Mouse (Mus musculus) erythroblast, embryonic 14.5 days (primary cell): ENCODE measurements around the gene BC035044. TPM values are rescaled to one million over a fixed set of nuclear protein-coding genes. Genes with fewer than 3 reads are reported as not detected.
"Not testable (repeated sequence)": the region's sequence is repeated elsewhere in the genome, so short reads cannot be mapped to it uniquely, and the experiment has no call there.

Experiments used
- H3K27me3 ChIP-seq: 2 replicates; pipeline ENCODE4 v1.6.1; 2012; ENCODE audit warnings: inconsistent platforms; ENCODE audit not compliant: control insufficient read depth
- H3K36me3 ChIP-seq: 2 replicates; pipeline ENCODE4 v1.6.1; 2012; ENCODE audit warnings: mild to moderate bottlenecking, inconsistent platforms; ENCODE audit not compliant: control insufficient read depth
- H3K4me1 ChIP-seq: 2 replicates; pipeline ENCODE4 v1.6.1; 2012; ENCODE audit warnings: inconsistent platforms; ENCODE audit not compliant: control insufficient read depth
- H3K4me3 ChIP-seq: replicated peaks from 2 replicates; pipeline ENCODE3; 2012; ENCODE audit warnings: moderate library complexity, mild to moderate bottlenecking, inconsistent platforms
- H3K9me3 ChIP-seq: 2 replicates; pipeline ENCODE4 v1.6.1; 2012; ENCODE audit warnings: low read length, inconsistent platforms, mixed read lengths; ENCODE audit not compliant: control insufficient read depth
- GATA1 ChIP-seq: IDR thresholded peaks from 2 replicates; pipeline ENCODE4 v1.6.1; 2012; ENCODE audit warnings: low read length, inconsistent platforms, mixed read lengths
- TAL1 ChIP-seq: IDR thresholded peaks from 3 replicates; pipeline ENCODE4 v1.6.1; 2012; ENCODE audit warnings: low read length, inconsistent platforms, mixed read lengths
- polyA plus RNA-seq: library from polyadenylated mRNA; stranded (reverse); fragments of >175 nt; gene quantifications from 2 replicates; pipeline ENCODE4 v1.2.3, GENCODE M21; 2012

BC035044 gene
- not detected in 2 replicates for polyA plus RNA-seq

DNA sequence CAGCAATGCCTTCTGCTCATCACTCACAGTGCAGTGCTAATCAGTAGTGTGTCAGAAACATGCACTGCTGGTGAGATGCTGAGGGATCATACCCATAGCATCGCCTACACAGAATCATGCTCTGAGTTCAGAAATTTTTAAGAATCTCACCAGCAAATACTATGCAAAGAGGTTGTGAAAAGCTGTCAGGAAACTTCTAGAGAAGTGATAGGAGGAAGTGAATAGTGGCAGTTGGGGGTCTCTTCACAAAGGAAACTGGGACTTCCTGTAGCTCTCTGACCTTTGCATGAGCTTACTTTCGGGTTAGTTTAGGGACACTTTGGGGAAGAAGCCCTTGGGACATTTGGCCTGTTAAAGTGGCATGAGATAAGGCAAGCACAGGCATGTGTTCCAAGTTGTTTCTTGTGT is at the start of gene BC035044:
TSS of gene BC035044 (minus strand) at position 179 of the 408 bp plus-strand sequence.
- TF ChIP-seq GATA1 (no peak), TAL1 (no peak)
- Histone ChIP-seq H3K4me1 (no peaks in the 10 kb centered on the region), H3K36me3 (no peaks in the 10 kb centered on the region), H3K27me3 (no peaks in the 10 kb centered on the region), H3K4me3 (no peak within 1 kb of the TSS), H3K9me3 (no peaks in the 10 kb centered on the region)

DNA sequence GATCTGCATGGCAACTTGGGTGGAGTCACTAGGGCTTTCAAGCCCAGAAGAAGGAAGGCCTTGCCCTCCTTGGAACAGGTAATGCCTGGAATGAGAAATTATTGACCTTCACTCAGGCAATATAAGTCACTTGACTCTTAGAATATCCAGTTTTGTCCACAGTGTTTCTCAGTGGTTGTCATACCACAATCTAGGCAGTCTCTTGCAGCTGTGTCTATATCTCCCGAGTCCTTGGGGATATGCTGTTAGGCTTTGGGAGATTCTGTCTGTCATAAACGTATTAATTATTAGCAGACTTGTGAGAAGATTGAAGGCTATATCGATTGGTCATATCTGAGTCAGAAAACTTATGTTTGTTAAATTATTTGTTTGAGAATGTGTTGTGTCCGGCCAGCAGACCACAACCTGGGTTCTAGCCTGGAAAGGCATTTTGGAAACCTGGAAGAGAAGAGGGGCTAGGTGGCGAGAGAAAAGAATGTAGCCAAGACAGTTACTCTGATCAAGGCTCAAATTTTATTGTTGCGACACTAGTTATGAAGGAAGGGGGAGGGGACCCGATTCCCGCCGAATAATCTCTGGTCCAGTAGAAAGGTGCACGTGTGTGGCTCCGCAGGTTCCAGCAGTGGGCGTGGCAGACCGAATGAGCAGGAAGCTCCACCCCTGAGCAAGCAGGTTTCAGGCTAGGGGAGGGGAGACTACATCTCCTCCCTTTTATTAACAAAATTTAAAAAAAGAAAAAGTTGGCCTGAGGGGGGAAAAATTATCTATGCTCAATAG is 45.2 kb upstream of the BC035044 start:
- H3K27me3 ChIP-seq, H3K4me3 ChIP-seq, H3K36me3 ChIP-seq, H3K9me3 ChIP-seq, H3K4me1 ChIP-seq: not testable (repeated sequence)

DNA sequence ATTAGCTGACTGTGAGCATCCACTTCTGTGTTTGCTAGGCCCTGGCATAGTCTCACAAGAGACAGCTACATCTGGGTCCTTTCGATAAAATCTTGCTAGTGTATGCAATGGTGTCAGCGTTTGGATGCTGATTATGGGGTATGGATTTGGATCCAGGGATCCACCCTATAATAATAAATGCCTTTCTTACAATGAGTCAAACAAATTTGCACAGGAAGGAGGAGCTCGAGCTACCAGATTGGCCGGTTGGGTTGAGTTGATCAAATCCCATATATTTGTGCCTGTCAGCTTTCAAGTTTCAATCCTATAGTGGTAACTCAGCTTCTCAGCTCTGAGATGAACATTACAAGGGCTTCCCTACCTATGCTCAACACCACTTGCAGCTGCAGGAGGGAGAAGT is 43.2 kb upstream of the BC035044 start, which contains the start of gene Clec2g:
TSS of gene Clec2g (plus strand) at position 301 of the 400 bp plus-strand sequence.
- H3K4me3 ChIP-seq, H3K4me1 ChIP-seq, H3K36me3 ChIP-seq, H3K27me3 ChIP-seq, H3K9me3 ChIP-seq: not testable (repeated sequence)

DNA sequence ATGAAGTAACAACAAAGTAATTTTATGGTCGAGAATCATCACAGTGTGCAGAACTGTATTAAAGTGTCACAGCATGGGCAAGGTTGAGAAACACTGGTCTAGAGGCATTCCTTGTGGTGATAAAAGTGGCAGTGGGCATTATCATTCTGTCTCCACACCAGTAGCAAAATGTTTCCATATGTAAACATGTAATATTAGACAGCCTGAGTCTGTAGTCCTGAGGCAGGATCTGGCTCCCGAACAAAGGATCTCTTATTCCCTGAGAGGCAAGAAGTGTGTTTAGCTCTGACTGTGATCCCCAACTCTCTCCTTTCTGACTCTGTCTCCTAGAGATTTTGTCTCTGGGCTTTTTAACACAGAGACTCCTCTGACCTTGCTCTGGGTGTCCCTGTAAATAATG is 42.1 kb upstream of the BC035044 start:
- no peaks in the 10 kb centered on the region for H3K4me1 ChIP-seq
- H3K4me3 ChIP-seq = no peak overlapping the region
- no peaks in the 10 kb centered on the region for H3K36me3 ChIP-seq
- no peaks in the 10 kb centered on the region; the same call in 1 of the 2 replicates for H3K9me3 ChIP-seq
- no peaks in the 10 kb centered on the region for H3K27me3 ChIP-seq
- TF ChIP-seq GATA1 = no peak
- no peak for TF ChIP-seq TAL1

DNA sequence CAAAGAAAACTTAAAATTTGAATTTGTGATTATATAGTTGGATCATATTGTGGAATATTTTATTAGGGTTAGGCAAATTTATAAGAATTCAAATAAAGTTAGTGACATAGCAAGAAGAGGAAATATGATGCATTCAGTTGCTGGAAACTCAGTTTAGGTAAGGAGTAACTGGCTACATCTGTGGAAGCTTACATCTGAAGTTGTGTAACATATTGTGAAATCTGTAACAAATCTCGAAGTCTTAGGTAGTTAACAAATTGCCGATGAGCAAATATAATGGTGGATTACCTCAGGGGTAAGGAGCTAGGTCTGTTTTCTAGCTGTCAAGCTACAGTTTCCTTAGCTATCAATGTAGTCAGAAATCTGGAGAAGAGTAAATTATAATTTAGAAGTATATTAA is 26.4 kb upstream of the BC035044 start:
- Histone ChIP-seq H3K9me3 (peaks cover 2% of the 10 kb centered on the region; the same call in 1 of the 2 replicates), H3K27me3 (no peaks in the 10 kb centered on the region), H3K4me1 (no peaks in the 10 kb centered on the region), H3K36me3 (no peaks in the 10 kb centered on the region), H3K4me3 (no peak overlapping the region)
- no peak for TF ChIP-seq TAL1
- no peak for TF ChIP-seq GATA1

DNA sequence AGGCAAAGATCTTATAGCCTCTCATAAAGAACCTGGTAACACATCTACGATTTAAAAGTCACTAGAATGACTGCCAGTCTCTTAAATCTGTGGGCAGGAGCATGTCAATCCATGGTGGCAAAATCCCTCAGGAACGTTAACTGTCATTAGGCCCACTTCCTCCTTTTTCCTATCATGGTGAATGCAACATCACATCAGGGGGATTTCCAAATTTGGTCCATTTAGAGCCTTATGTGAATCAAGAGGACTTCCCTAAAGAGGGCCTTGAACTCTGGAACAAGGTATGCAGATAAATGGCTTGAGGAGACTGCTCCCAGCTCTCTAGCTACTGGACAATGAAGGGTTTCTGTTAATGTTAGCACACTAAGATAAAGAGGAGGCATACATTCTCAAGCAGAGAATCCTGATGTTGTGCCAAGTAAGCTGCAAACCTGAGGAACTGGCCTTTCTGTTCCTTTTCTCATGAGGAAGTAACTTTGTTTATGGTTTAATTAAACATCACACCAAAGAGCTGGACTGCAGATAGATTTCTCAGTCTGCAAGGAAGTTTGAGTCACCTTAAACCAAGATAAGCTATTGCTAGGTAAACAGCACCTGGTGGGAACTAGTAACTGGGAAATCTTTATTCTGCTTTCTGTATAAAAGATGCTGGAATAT is 22.8 kb upstream of the BC035044 start:
- Histone ChIP-seq H3K9me3 (peaks cover 2% of the 10 kb centered on the region; the same call in 1 of the 2 replicates), H3K36me3 (no peaks in the 10 kb centered on the region), H3K27me3 (no peaks in the 10 kb centered on the region), H3K4me1 (no peaks in the 10 kb centered on the region), H3K4me3 (no peak overlapping the region)
- TF ChIP-seq GATA1 = no peak
- no peak for TF ChIP-seq TAL1

DNA sequence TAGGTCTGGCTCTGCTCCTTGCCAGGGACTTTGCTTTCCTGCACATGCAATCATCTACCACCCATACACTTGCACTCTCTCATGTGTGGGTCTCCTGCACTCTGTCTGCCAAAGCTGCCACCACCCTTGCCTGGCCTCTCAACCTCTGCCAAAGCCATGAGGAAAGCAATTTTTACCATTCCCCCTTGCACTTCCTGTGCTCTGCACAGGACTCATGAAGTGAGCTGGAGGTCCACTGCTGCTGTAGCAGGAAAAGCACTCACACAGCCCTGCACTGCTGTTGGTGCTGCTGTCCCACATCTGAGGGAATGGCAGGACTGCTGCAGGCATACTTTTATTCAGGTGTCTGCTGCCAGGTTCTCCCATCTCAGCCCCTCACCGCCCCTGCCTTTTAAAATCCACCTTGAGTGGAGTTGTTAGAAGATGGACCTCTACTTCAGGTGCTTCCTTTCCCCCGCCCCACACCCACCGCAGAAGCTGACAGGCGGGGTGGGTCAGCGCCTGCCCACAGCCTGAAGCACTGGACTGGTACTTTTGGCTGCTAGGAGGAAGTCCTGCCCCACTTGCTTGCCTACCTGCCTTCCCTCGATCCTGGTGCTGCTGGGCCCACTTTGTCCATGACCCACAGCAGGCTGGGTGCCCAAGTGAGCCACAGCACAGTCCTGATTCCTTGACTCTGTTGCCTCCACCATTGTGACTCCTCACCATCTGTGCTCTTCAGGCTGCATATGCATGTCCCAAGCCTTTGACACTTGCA is 10.0 kb upstream of the BC035044 start:
- H3K36me3 ChIP-seq, H3K4me3 ChIP-seq, H3K4me1 ChIP-seq, H3K27me3 ChIP-seq, H3K9me3 ChIP-seq: not testable (repeated sequence)

DNA sequence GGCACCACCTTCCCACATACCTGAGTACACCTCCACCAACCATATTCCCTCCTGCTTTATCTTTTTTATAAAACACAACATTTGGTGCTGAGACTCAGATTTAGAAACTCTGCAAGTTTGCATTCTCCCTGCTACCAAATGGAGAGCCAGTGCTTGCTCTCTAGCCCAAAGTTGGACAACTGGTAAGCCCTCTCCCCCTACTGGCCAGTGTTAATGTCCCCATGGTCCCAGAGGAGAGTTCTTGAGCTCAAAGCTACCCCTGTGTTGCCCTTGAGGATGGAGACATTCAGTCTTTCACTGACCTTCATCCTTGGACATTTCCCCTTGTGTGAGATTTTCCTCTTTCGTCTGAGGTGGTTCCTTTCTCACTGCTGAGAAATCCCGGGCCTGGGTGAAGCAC is 9.1 kb upstream of the BC035044 start:
- Histone ChIP-seq H3K36me3 (no peaks in the 10 kb centered on the region), H3K4me1 (no peaks in the 10 kb centered on the region), H3K4me3 (no peak overlapping the region), H3K27me3 (no peaks in the 10 kb centered on the region), H3K9me3 (no peaks in the 10 kb centered on the region)
- TF ChIP-seq TAL1 = no peak
- TF ChIP-seq GATA1 = no peak

DNA sequence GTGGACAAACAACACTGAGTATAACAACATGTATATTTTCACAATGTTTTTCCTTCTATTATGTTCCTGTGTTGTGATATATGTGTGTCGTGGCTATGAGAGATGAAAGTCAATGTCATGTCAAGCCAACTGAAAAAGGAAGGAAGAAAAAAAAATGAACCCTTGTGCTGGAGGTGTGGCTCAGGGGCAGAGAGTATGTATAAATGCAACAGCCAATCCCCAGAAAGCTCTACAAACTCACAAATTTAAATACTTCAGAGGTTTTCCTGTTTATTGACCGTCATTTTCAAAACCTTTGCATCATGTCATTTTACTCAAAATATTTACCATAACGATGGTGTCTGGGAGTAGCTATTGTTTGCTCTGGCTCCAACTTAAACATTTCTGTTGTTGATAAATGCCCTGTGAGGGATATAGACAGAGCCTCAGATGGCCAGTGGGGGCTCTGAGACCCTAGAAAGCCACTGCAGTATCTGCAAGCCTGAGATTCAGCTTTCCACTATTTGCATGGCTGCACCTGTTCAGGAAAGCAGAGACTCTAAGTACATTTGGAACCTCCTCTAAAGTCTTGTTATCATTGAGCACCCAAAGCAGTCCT is 4.6 kb upstream of the BC035044 start:
- Histone ChIP-seq H3K9me3 (no peaks in the 10 kb centered on the region), H3K36me3 (no peaks in the 10 kb centered on the region), H3K27me3 (no peaks in the 10 kb centered on the region), H3K4me1 (no peaks in the 10 kb centered on the region), H3K4me3 (no peak overlapping the region)
- TF ChIP-seq GATA1 (no peak), TAL1 (no peak)
